Mouse (Mus musculus): Measurements from ENCODE around the gene Adam15. TPM values are rescaled to one million over a fixed set of nuclear protein-coding genes. Genes with fewer than 3 reads are reported as not detected.

The Adam15 gene
- polyA plus RNA-seq, 1 experiment from 2014 or later = 41.5 TPM

GRCm38 (mm10) chr3:89381233-89381632 is 31.4 kb upstream of the Adam15 start:
- ATAC-seq (ENCODE audit: low FRiP score) = no peak
- no peaks in the 10 kb centered on the region for H3K9me3 ChIP-seq
- no peak overlapping the region for H3K4me2 ChIP-seq
- no peak overlapping the region for H3K9ac ChIP-seq
- no peak overlapping the region for H3K4me3 ChIP-seq
- H3K36me3 ChIP-seq = no peaks in the 10 kb centered on the region
- WGBS = 85% methylated on average over 11 of the region's 11 CpGs
- peaks cover 22% of the 10 kb centered on the region for H3K4me1 ChIP-seq (replicated peaks)
- 0 out of 2 replicates have a peak, but pooled peaks cover 6% of the 10 kb centered on the region for H3K27me3 ChIP-seq
- H3K27ac ChIP-seq = no peak overlapping the region

GRCm38 (mm10) chr3:89380711-89381110 is 30.9 kb upstream of the Adam15 start:
- 92% methylated on average over 18 of the region's 18 CpGs for WGBS
- H3K4me1 ChIP-seq (replicated peaks) = peaks cover 22% of the 10 kb centered on the region
- no peak overlapping the region for H3K4me2 ChIP-seq
- H3K27me3 ChIP-seq = 0 out of 2 replicates have a peak, but pooled peaks cover under 1% of the 10 kb centered on the region
- no peaks in the 10 kb centered on the region for H3K9me3 ChIP-seq
- no peak overlapping the region for H3K9ac ChIP-seq
- H3K27ac ChIP-seq = no peak overlapping the region
- no peak for ATAC-seq (ENCODE audit: low FRiP score)
- no peaks in the 10 kb centered on the region for H3K36me3 ChIP-seq
- H3K4me3 ChIP-seq = no peak overlapping the region

- H3K4me2 ChIP-seq = no peak overlapping the region
- no peak overlapping the region for H3K4me3 ChIP-seq
- peaks cover 22% of the 10 kb centered on the region for H3K4me1 ChIP-seq (replicated peaks)
- no peaks in the 10 kb centered on the region for H3K9me3 ChIP-seq
- no peaks in the 10 kb centered on the region for H3K36me3 ChIP-seq
- H3K9ac ChIP-seq = no peak overlapping the region
- no peaks in the 10 kb centered on the region for H3K27me3 ChIP-seq
- no peak overlapping the region for H3K27ac ChIP-seq
- WGBS = 95% methylated on average over 14 of the region's 14 CpGs
- no peak for ATAC-seq (ENCODE audit: low FRiP score)
These were observed 30.5 kb upstream of the Adam15 start for GRCm38 (mm10) chr3:89380291-89380690.

- WGBS = 89% methylated on average over 31 of the region's 31 CpGs
- H3K4me2 ChIP-seq = peak overlapping the region; percentile 85; the same call in 1 of the 2 replicates
- H3K27ac ChIP-seq = no peak overlapping the region
- ATAC-seq (ENCODE audit: low FRiP score) = no peak
- H3K4me1 ChIP-seq (replicated peaks) = peaks cover 22% of the 10 kb centered on the region
- H3K9ac ChIP-seq = no peak overlapping the region
- H3K27me3 ChIP-seq = no peaks in the 10 kb centered on the region
- no peaks in the 10 kb centered on the region for H3K9me3 ChIP-seq
- no peaks in the 10 kb centered on the region for H3K36me3 ChIP-seq
- no peak overlapping the region for H3K4me3 ChIP-seq
These were observed 29.8 kb upstream of the Adam15 start for GRCm38 (mm10) chr3:89379388-89380131.

GRCm38 (mm10) chr3:89378394-89379067 is 28.7 kb upstream of the Adam15 start:
- Histone ChIP-seq H3K36me3 (no peaks in the 10 kb centered on the region), H3K27ac (peak overlapping the region; percentile 30), H3K9me3 (no peaks in the 10 kb centered on the region), H3K4me2 (peak overlapping the region; percentile 85), H3K4me1 (replicated peaks) (peaks cover 22% of the 10 kb centered on the region), H3K27me3 (peaks cover 1% of the 10 kb centered on the region; the same call in 1 of the 2 replicates), H3K9ac (peak overlapping the region; percentile 80), H3K4me3 (peak overlapping the region; percentile 57)
- ATAC-seq (ENCODE audit: low FRiP score) = peak; percentile 86
- WGBS = under 1% methylated on average over 28 of the region's 29 CpGs

GRCm38 (mm10) chr3:89377831-89378230 is 28.0 kb upstream of the Adam15 start:
- no peaks in the 10 kb centered on the region for H3K36me3 ChIP-seq
- H3K4me1 ChIP-seq (replicated peaks) = peaks cover 22% of the 10 kb centered on the region
- 0 out of 2 replicates have a peak overlapping the region, but pooled peaks have one; percentile 80 for H3K9ac ChIP-seq
- no peak overlapping the region for H3K4me3 ChIP-seq
- 74% methylated on average over 4 of the region's 4 CpGs for WGBS
- H3K27me3 ChIP-seq = peaks cover 4% of the 10 kb centered on the region; the same call in 1 of the 2 replicates
- H3K27ac ChIP-seq = no peak overlapping the region
- no peaks in the 10 kb centered on the region for H3K9me3 ChIP-seq
- peak overlapping the region; percentile 85; the same call in 1 of the 2 replicates for H3K4me2 ChIP-seq
- peak; percentile 4; the same call in 1 of the 2 replicates for ATAC-seq (ENCODE audit: low FRiP score)

GRCm38 (mm10) chr3:89373581-89374231 is 23.9 kb upstream of the Adam15 start:
- no peak overlapping the region for H3K4me3 ChIP-seq
- H3K36me3 ChIP-seq = no peaks in the 10 kb centered on the region
- WGBS = 44% methylated on average over 5 of the region's 5 CpGs
- H3K4me1 ChIP-seq (replicated peaks) = peaks cover 10% of the 10 kb centered on the region
- peaks cover 7% of the 10 kb centered on the region; the same call in 1 of the 2 replicates for H3K27me3 ChIP-seq
- no peak overlapping the region for H3K27ac ChIP-seq
- no peak for ATAC-seq (ENCODE audit: low FRiP score)
- no peak overlapping the region for H3K4me2 ChIP-seq
- H3K9ac ChIP-seq = no peak overlapping the region
- H3K9me3 ChIP-seq = no peaks in the 10 kb centered on the region

GRCm38 (mm10) chr3:89367338-89367737 is 17.5 kb upstream of the Adam15 start:
- H3K4me3 ChIP-seq = no peak overlapping the region
- H3K4me2 ChIP-seq = no peak overlapping the region
- no peaks in the 10 kb centered on the region for H3K4me1 ChIP-seq (replicated peaks)
- H3K9ac ChIP-seq = no peak overlapping the region
- no peak overlapping the region for H3K27ac ChIP-seq
- no peaks in the 10 kb centered on the region for H3K9me3 ChIP-seq
- H3K36me3 ChIP-seq = no peaks in the 10 kb centered on the region
- 72% methylated on average over 11 of the region's 11 CpGs for WGBS
- H3K27me3 ChIP-seq = peaks cover 8% of the 10 kb centered on the region
- no peak for ATAC-seq (ENCODE audit: low FRiP score)

- H3K27me3 ChIP-seq = peaks cover 7% of the 10 kb centered on the region; the same call in 1 of the 2 replicates
- H3K4me1 ChIP-seq (replicated peaks) = no peaks in the 10 kb centered on the region
- no peak overlapping the region for H3K4me3 ChIP-seq
- H3K4me2 ChIP-seq = no peak overlapping the region
- H3K9ac ChIP-seq = no peak overlapping the region
- no peak overlapping the region for H3K27ac ChIP-seq
- ATAC-seq (ENCODE audit: low FRiP score) = no peak
- H3K36me3 ChIP-seq = no peaks in the 10 kb centered on the region
- 77% methylated on average over 20 of the region's 20 CpGs for WGBS
- H3K9me3 ChIP-seq = no peaks in the 10 kb centered on the region
These were observed 16.0 kb upstream of the Adam15 start for GRCm38 (mm10) chr3:89365486-89366414.

GRCm38 (mm10) chr3:89365153-89365485 is 15.3 kb upstream of the Adam15 start, which contains the start of gene Dcst1:
TSS of gene Dcst1 (minus strand) at chr3:89365253.
- Histone ChIP-seq H3K9me3 (no peaks in the 10 kb centered on the region), H3K4me2 (no peak within 1 kb of the TSS), H3K4me1 (replicated peaks) (no peaks in the 10 kb centered on the region), H3K9ac (no peak within 1 kb of the TSS), H3K4me3 (no peak within 1 kb of the TSS), H3K27ac (no peak within 1 kb of the TSS), H3K27me3 (peaks cover 7% of the 10 kb centered on the region; the same call in 1 of the 2 replicates), H3K36me3 (no peaks in the 10 kb centered on the region)
- 86% methylated on average over 11 of the region's 11 CpGs for WGBS
- no peak for ATAC-seq (ENCODE audit: low FRiP score)

- no peak overlapping the region for H3K9ac ChIP-seq
- H3K36me3 ChIP-seq = no peaks in the 10 kb centered on the region
- no peak for ATAC-seq (ENCODE audit: low FRiP score)
- no peak overlapping the region for H3K27ac ChIP-seq
- H3K27me3 ChIP-seq = peaks cover 7% of the 10 kb centered on the region; the same call in 1 of the 2 replicates
- H3K4me2 ChIP-seq = no peak overlapping the region
- WGBS = 50% methylated on average over 8 of the region's 8 CpGs
- H3K4me3 ChIP-seq = no peak overlapping the region
- no peaks in the 10 kb centered on the region for H3K4me1 ChIP-seq (replicated peaks)
- no peaks in the 10 kb centered on the region for H3K9me3 ChIP-seq
These were observed 14.8 kb upstream of the Adam15 start for GRCm38 (mm10) chr3:89364631-89365030.
